Mouse (Mus musculus): ENCODE measurements around the gene Gstt2.

GRCm38 (mm10) chr10:75798176-75798696 lies 39.0 kb downstream of the Gstt2 start, which contains the start of gene Gstt1:
- TF ChIP-seq CTCF (IDR thresholded peaks at IDR 0.05; ENCODE audit: low read depth, low read length) (no peak), GATA1 (IDR thresholded peaks at IDR 0.05; ENCODE audit: borderline replicate concordance, low read length) (no peak), POLR2AphosphoS5 (IDR thresholded peaks at IDR 0.05; ENCODE audit: insufficient replicate concordance, low read depth, low read length) (no peak), TAL1 (conservative IDR thresholded peaks at IDR 0.05; ENCODE audit: low read depth, low read length) (no peak)
